Mouse (Mus musculus) liver, postnatal 0 days (tissue): ENCODE data around the gene Rapgefl1.

Source experiments
- CTCF ChIP-seq: sonication (generic); IDR thresholded peaks from 2 replicates; pipeline ENCODE4 v1.5.1; 2016; ENCODE audit warnings: antibody characterized with exemption, low read depth
- EP300 ChIP-seq: IDR thresholded peaks from 2 replicates; pipeline ENCODE4 v1.6.1; 2016; ENCODE audit warnings: antibody characterized with exemption, low read depth, mild to moderate bottlenecking

- TF ChIP-seq CTCF (no peak), EP300 (no peak)
Measured at GRCm38 (mm10) chr11:98796515-98797216, 39.9 kb upstream of the Rapgefl1 start.
